Mouse (Mus musculus): ENCODE measurements at regions not wholly inside any gene's neighbourhood (a gene's known extent, or its start where the extent isn't known, plus 50 kb on each side); places are given as distances from the start of the nearest gene placed in this dataset.

GRCm38 (mm10) chrX:12341356-12341965 is 181.3 kb upstream of the Bcor start:
- Histone ChIP-seq H3K9ac (ENCODE audit: low read depth, low read length) (no peak overlapping the region), H3K4me1 (ENCODE audit: control insufficient read depth, low read depth, low read length) (no peaks in the 10 kb centered on the region), H3K4me2 (ENCODE audit: low read depth, low read length) (no peak overlapping the region), H3K4me3 (ENCODE audit: low read depth, low read length) (no peak overlapping the region), H3K9me3 (replicated peaks; ENCODE audit: control insufficient read depth, low read length) (no peaks in the 10 kb centered on the region), H3K27ac (ENCODE audit: low read length) (no peak overlapping the region), H3K27me3 (ENCODE audit: control insufficient read depth, insufficient read depth, low read depth, low read length) (no peaks in the 10 kb centered on the region), H3K36me3 (ENCODE audit: control insufficient read depth, insufficient read depth) (no peaks in the 10 kb centered on the region)
- WGBS (ENCODE audit: insufficient replicate concordance): 50% methylated on average over 5 of the region's 5 CpGs
- ATAC-seq (ENCODE audit: low read depth): no peak

DNA sequence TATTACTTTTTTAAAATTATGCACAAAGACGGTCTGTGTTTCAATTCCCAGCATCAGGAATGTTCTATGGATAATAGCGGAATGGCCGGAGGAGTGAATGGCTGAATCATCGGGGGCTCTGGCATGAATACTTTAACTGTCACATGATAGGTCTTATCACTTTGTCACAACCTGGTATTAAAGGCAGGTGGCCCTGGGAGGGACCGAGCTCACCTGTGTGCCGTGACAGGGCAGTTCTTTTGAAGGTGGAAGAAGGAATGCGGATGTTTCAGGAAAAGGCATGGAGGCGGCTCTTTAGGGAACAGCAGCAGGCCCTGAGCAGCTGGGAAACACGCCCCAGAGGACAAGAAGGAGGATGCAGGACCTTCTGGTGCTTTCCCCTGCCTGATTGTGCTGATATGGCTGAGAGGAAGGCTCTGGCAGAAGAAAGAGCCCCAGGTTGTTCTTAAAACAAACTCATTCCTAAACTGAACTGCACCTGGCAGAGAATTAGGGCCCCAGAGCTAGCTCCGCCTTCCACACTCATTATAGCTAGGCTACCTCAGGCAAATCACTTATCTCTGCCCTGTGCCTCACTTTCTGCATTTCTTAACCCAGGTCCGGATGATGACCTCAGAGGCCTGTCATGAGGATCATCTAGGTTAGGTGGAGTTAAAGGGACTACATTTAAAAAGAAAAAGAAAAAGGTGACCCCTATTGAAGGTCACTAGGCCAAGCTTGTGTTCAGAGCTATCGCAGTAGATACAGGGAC is 184.8 kb upstream of the Bcor start:
- H3K36me3 ChIP-seq (ENCODE audit: control insufficient read depth, insufficient read depth): no peaks in the 10 kb centered on the region
- no peaks in the 10 kb centered on the region for H3K27me3 ChIP-seq (ENCODE audit: control insufficient read depth, insufficient read depth, low read depth, low read length)
- H3K4me1 ChIP-seq (ENCODE audit: control insufficient read depth, low read depth, low read length): no peaks in the 10 kb centered on the region; the same call in 1 of the 2 replicates
- H3K9ac ChIP-seq (ENCODE audit: low read depth, low read length): no peak overlapping the region
- no peak overlapping the region for H3K27ac ChIP-seq (ENCODE audit: low read length)
- H3K4me2 ChIP-seq (ENCODE audit: low read depth, low read length): no peak overlapping the region
- no peaks in the 10 kb centered on the region for H3K9me3 ChIP-seq (replicated peaks; ENCODE audit: control insufficient read depth, low read length)
- no peak overlapping the region for H3K4me3 ChIP-seq (ENCODE audit: low read depth, low read length)
- ATAC-seq (ENCODE audit: low read depth): no peak
- WGBS (ENCODE audit: insufficient replicate concordance): 73% methylated on average over 12 of the region's 12 CpGs

- Histone ChIP-seq H3K4me3 (ENCODE audit: low read depth, low read length) (no peak overlapping the region), H3K9me3 (replicated peaks; ENCODE audit: control insufficient read depth, low read length) (no peaks in the 10 kb centered on the region), H3K36me3 (ENCODE audit: control insufficient read depth, insufficient read depth) (no peaks in the 10 kb centered on the region), H3K27ac (ENCODE audit: low read length) (no peak overlapping the region), H3K4me2 (ENCODE audit: low read depth, low read length) (no peak overlapping the region), H3K4me1 (ENCODE audit: control insufficient read depth, low read depth, low read length) (no peaks in the 10 kb centered on the region; the same call in 1 of the 2 replicates), H3K27me3 (ENCODE audit: control insufficient read depth, insufficient read depth, low read depth, low read length) (no peaks in the 10 kb centered on the region), H3K9ac (ENCODE audit: low read depth, low read length) (no peak overlapping the region)
- 56% methylated on average over 3 of the region's 3 CpGs for WGBS (ENCODE audit: insufficient replicate concordance)
- no peak for ATAC-seq (ENCODE audit: low read depth)
Observed at GRCm38 (mm10) chrX:12346856-12347255, 186.7 kb upstream of the Bcor start.

- WGBS (ENCODE audit: insufficient replicate concordance): 41% methylated on average over 8 of the region's 8 CpGs
Observed at GRCm38 (mm10) chrX:12348117-12348516, 188.0 kb upstream of the Bcor start.

GRCm38 (mm10) chrX:12354875-12355274 is 194.7 kb upstream of the Bcor start:
- no peaks in the 10 kb centered on the region for H3K4me1 ChIP-seq (ENCODE audit: control insufficient read depth, low read depth, low read length)
- ATAC-seq (ENCODE audit: low read depth): no peak
- no peak overlapping the region for H3K27ac ChIP-seq (ENCODE audit: low read length)
- H3K27me3 ChIP-seq (ENCODE audit: control insufficient read depth, insufficient read depth, low read depth, low read length): no peaks in the 10 kb centered on the region
- no peak overlapping the region for H3K4me3 ChIP-seq (ENCODE audit: low read depth, low read length)
- H3K4me2 ChIP-seq (ENCODE audit: low read depth, low read length): no peak overlapping the region
- H3K9ac ChIP-seq (ENCODE audit: low read depth, low read length): no peak overlapping the region
- 85% methylated on average over 2 of the region's 2 CpGs for WGBS (ENCODE audit: insufficient replicate concordance)
- H3K9me3 ChIP-seq (replicated peaks; ENCODE audit: control insufficient read depth, low read length): no peaks in the 10 kb centered on the region
- no peaks in the 10 kb centered on the region for H3K36me3 ChIP-seq (ENCODE audit: control insufficient read depth, insufficient read depth)

More at GRCm38 (mm10) chrX:12348117-12348516, 188.0 kb upstream of the Bcor start:
- Histone ChIP-seq H3K4me2 (ENCODE audit: low read depth, low read length) (no peak overlapping the region), H3K4me3 (ENCODE audit: low read depth, low read length) (no peak overlapping the region), H3K36me3 (ENCODE audit: control insufficient read depth, insufficient read depth) (no peaks in the 10 kb centered on the region), H3K4me1 (ENCODE audit: control insufficient read depth, low read depth, low read length) (no peaks in the 10 kb centered on the region; the same call in 1 of the 2 replicates), H3K9ac (ENCODE audit: low read depth, low read length) (no peak overlapping the region), H3K27me3 (ENCODE audit: control insufficient read depth, insufficient read depth, low read depth, low read length) (no peaks in the 10 kb centered on the region), H3K27ac (ENCODE audit: low read length) (no peak overlapping the region), H3K9me3 (replicated peaks; ENCODE audit: control insufficient read depth, low read length) (no peaks in the 10 kb centered on the region)
- ATAC-seq (ENCODE audit: low read depth): no peak

GRCm38 (mm10) chrX:12358026-12358425 is 197.9 kb upstream of the Bcor start:
- WGBS (ENCODE audit: insufficient replicate concordance): 25% methylated on average over 1 of the region's 1 CpGs

GRCm38 (mm10) chrX:12365582-12366323 is 205.6 kb upstream of the Bcor start:
- Histone ChIP-seq H3K27me3 (ENCODE audit: control insufficient read depth, insufficient read depth, low read depth, low read length) (no peaks in the 10 kb centered on the region), H3K4me1 (ENCODE audit: control insufficient read depth, low read depth, low read length) (no peaks in the 10 kb centered on the region), H3K9me3 (replicated peaks; ENCODE audit: control insufficient read depth, low read length) (no peaks in the 10 kb centered on the region), H3K4me3 (ENCODE audit: low read depth, low read length) (no peak overlapping the region), H3K36me3 (ENCODE audit: control insufficient read depth, insufficient read depth) (no peaks in the 10 kb centered on the region), H3K9ac (ENCODE audit: low read depth, low read length) (no peak overlapping the region), H3K4me2 (ENCODE audit: low read depth, low read length) (no peak overlapping the region), H3K27ac (ENCODE audit: low read length) (no peak overlapping the region)
- peak; percentile 56; the same call in 1 of the 2 replicates for ATAC-seq (ENCODE audit: low read depth)
- 58% methylated on average over 12 of the region's 12 CpGs for WGBS (ENCODE audit: insufficient replicate concordance)

More at GRCm38 (mm10) chrX:12358026-12358425, 197.9 kb upstream of the Bcor start:
- Histone ChIP-seq H3K4me1 (ENCODE audit: control insufficient read depth, low read depth, low read length) (no peaks in the 10 kb centered on the region), H3K27me3 (ENCODE audit: control insufficient read depth, insufficient read depth, low read depth, low read length) (no peaks in the 10 kb centered on the region), H3K36me3 (ENCODE audit: control insufficient read depth, insufficient read depth) (no peaks in the 10 kb centered on the region), H3K4me2 (ENCODE audit: low read depth, low read length) (no peak overlapping the region), H3K9me3 (replicated peaks; ENCODE audit: control insufficient read depth, low read length) (no peaks in the 10 kb centered on the region), H3K4me3 (ENCODE audit: low read depth, low read length) (no peak overlapping the region), H3K27ac (ENCODE audit: low read length) (no peak overlapping the region; the same call in 1 of the 2 replicates), H3K9ac (ENCODE audit: low read depth, low read length) (no peak overlapping the region)
- peak; percentile 65; the same call in 1 of the 2 replicates for ATAC-seq (ENCODE audit: low read depth)

GRCm38 (mm10) chrX:12366801-12367200 is 206.6 kb upstream of the Bcor start:
- ATAC-seq (ENCODE audit: low read depth): no peak
- no peak overlapping the region for H3K4me3 ChIP-seq (ENCODE audit: low read depth, low read length)
- H3K9ac ChIP-seq (ENCODE audit: low read depth, low read length): no peak overlapping the region
- H3K9me3 ChIP-seq (replicated peaks; ENCODE audit: control insufficient read depth, low read length): no peaks in the 10 kb centered on the region
- H3K27ac ChIP-seq (ENCODE audit: low read length): no peak overlapping the region
- H3K36me3 ChIP-seq (ENCODE audit: control insufficient read depth, insufficient read depth): no peaks in the 10 kb centered on the region
- no peaks in the 10 kb centered on the region for H3K27me3 ChIP-seq (ENCODE audit: control insufficient read depth, insufficient read depth, low read depth, low read length)
- H3K4me2 ChIP-seq (ENCODE audit: low read depth, low read length): no peak overlapping the region
- H3K4me1 ChIP-seq (ENCODE audit: control insufficient read depth, low read depth, low read length): no peaks in the 10 kb centered on the region
- WGBS (ENCODE audit: insufficient replicate concordance): 74% methylated on average over 6 of the region's 6 CpGs

GRCm38 (mm10) chrX:12373670-12374069 is 213.5 kb upstream of the Bcor start:
- no peaks in the 10 kb centered on the region for H3K9me3 ChIP-seq (replicated peaks; ENCODE audit: control insufficient read depth, low read length)
- no peaks in the 10 kb centered on the region for H3K4me1 ChIP-seq (ENCODE audit: control insufficient read depth, low read depth, low read length)
- no peaks in the 10 kb centered on the region for H3K36me3 ChIP-seq (ENCODE audit: control insufficient read depth, insufficient read depth)
- H3K27me3 ChIP-seq (ENCODE audit: control insufficient read depth, insufficient read depth, low read depth, low read length): no peaks in the 10 kb centered on the region
- ATAC-seq (ENCODE audit: low read depth): no peak
- H3K4me2 ChIP-seq (ENCODE audit: low read depth, low read length): no peak overlapping the region
- no peak overlapping the region for H3K4me3 ChIP-seq (ENCODE audit: low read depth, low read length)
- no peak overlapping the region for H3K27ac ChIP-seq (ENCODE audit: low read length)
- no peak overlapping the region for H3K9ac ChIP-seq (ENCODE audit: low read depth, low read length)
- 51% methylated on average over 6 of the region's 6 CpGs for WGBS (ENCODE audit: insufficient replicate concordance)
